Mouse (Mus musculus) spleen, adult 2 months (tissue): ENCODE data around the gene Urb2.

ENCODE experiments used
- CTCF ChIP-seq: fragments of 200-500 bp; IDR thresholded peaks from 2 replicates; pipeline ENCODE4 v1.5.1; 2011; ENCODE audit warnings: mild to moderate bottlenecking, inconsistent platforms; ENCODE audit not compliant: insufficient read depth, insufficient read length, insufficient replicate concordance; ENCODE audit errors: extremely low read depth
- POLR2A ChIP-seq: fragments of 200-500 bp; IDR thresholded peaks from 2 replicates; pipeline ENCODE4 v1.6.1; 2011; ENCODE audit warnings: low read depth, low read length, inconsistent platforms

DNA sequence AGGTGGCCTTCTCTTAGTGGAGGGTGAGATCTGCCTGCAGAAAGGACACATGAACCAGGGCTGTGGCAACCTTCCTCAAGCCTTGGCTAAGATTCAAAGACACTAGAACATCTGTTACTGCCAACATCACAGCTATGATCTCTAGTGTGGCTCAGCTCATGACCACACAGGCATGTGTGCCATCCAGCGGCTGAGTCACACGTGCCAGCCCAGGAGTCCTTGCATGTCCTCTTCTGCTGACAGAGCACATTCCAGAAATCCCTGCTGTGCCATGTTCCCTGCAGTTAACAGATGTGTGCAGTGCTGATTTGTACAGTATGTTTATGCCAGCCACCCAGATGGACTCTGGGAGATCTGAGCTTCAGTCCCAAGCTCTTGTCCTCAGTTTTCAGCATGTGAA lies 21.7 kb upstream of the Urb2 start:
- TF ChIP-seq CTCF (no peak), POLR2A (no peak)
